Mouse (Mus musculus): Measurements from ENCODE around the gene Gm49355. TPM values are rescaled to one million over a fixed set of nuclear protein-coding genes. Genes with fewer than 3 reads are reported as not detected.

Gene Gm49355
- polyA plus RNA-seq, 1 experiment from 2014 or later: 0.05 TPM

DNA sequence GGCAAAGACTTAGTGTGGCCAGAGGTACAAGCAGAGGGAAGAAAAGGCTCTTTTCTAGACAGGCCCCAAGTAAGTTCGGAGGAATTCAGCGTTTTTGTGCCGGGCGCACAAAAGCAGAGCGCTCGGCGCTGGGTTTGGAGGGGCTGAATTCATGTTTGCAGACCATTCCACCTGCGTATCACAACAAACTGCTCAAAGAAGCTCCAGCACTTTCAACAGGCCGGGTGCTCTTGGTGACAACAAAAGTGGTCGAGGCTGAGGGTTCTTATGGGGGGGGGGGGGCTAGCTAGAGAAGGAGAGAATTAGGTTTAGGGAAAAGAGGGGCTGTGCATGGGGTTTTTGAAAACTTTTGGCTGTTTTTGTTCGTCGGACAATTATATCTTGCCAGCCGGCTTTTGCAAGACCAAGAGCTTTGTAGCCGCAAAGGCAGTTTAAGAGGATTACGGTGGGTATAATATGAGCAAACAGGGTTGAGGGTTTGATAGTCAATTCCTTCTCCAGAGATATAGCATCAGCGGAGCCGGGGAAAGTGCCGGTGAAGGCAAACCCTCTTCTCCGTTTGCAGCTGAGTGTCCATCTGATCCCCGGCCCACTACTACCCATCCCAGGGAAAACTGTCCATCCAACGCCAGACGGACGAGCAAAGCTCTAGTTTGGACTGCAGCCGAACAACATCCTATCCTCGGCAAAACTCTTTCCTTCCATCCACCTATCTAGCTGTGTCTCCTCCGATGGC lies 63.3 kb downstream of the Gm49355 start:
- Histone ChIP-seq H3K36me3 (ENCODE audit: control insufficient read depth, insufficient read depth) (no peaks in the 10 kb centered on the region), H3K9ac (ENCODE audit: low read depth, low read length) (no peak overlapping the region), H3K4me2 (ENCODE audit: low read depth, low read length) (no peak overlapping the region), H3K27ac (ENCODE audit: low read length) (no peak overlapping the region), H3K4me1 (ENCODE audit: control insufficient read depth, low read depth, low read length) (no peaks in the 10 kb centered on the region), H3K9me3 (replicated peaks; ENCODE audit: control insufficient read depth, low read length) (no peaks in the 10 kb centered on the region), H3K27me3 (ENCODE audit: control insufficient read depth, insufficient read depth, low read depth, low read length) (peaks cover 87% of the 10 kb centered on the region), H3K4me3 (ENCODE audit: low read depth, low read length) (no peak overlapping the region)
- 4% methylated on average over 26 of the region's 26 CpGs for WGBS (ENCODE audit: insufficient replicate concordance)
- ATAC-seq (ENCODE audit: low read depth): no peak

DNA sequence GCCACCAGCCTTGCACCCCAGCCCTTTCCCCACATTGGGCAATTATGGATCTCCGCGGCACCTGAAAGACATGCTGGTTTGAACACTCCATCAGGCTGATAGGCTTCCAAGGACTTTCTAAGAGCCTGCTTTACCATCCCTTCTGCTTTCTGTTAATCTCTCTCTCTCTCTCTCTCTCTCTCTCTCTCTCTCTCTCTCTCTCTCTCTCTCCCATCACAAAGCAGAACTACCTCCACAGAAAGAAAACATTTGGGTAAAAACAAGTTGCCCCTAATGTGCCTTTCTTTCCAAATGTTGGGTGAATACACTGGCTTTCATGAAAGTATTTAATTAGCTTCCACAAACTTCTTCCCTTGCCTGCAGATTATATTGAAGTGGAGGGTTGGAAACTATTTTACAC lies 64.3 kb downstream of the Gm49355 start, which contains the start of gene Fezf2:
Fezf2 (minus strand) TSS at position 101 of the 400 bp plus-strand sequence.
- no peak for ATAC-seq (ENCODE audit: low read depth)
- Histone ChIP-seq H3K27me3 (ENCODE audit: control insufficient read depth, insufficient read depth, low read depth, low read length) (peaks cover 77% of the 10 kb centered on the region), H3K4me3 (ENCODE audit: low read depth, low read length) (no peak within 1 kb of the TSS), H3K9me3 (replicated peaks; ENCODE audit: control insufficient read depth, low read length) (no peaks in the 10 kb centered on the region), H3K4me2 (ENCODE audit: low read depth, low read length) (no peak within 1 kb of the TSS), H3K9ac (ENCODE audit: low read depth, low read length) (no peak within 1 kb of the TSS), H3K27ac (ENCODE audit: low read length) (no peak within 1 kb of the TSS), H3K36me3 (ENCODE audit: control insufficient read depth, insufficient read depth) (no peaks in the 10 kb centered on the region), H3K4me1 (ENCODE audit: control insufficient read depth, low read depth, low read length) (no peaks in the 10 kb centered on the region)
- WGBS (ENCODE audit: insufficient replicate concordance): 3% methylated on average over 2 of the region's 2 CpGs

DNA sequence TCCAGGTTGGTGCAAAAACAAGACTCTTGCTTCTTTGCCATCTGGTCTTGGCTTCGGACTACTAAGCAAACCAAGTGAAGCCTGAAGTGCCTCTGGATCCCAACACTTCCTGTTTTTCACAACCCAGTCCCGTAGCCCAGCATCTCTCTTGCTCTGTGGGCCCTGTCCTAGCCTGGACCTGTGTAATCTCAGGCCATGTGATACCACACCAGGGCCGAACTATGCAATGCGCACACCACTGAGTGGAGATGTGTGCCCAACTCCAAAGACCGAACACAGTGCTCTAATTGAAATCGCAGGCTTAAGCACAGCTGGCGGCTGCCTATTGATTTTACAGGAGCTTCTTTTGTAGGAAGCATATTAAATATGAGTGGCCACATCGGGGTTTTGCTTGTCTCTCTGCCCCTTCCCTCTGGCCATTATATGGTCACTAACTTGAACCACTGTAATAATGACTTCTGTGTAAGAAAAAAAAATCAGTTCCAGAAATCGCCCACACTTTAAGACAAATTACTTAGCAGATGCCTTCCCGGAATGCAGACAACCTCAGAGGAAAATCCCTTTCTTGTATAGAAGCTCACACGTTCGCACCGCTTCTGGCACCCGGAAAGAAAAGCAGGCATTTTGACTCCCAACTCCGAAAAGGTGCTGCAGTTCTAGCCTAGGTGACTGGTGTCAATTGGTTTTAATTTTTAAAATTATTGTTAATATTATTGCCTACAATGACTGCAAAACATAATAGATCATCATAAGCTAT lies 65.7 kb downstream of the Gm49355 start:
- Histone ChIP-seq H3K27me3 (ENCODE audit: control insufficient read depth, insufficient read depth, low read depth, low read length) (peaks cover 63% of the 10 kb centered on the region), H3K9ac (ENCODE audit: low read depth, low read length) (no peak overlapping the region), H3K27ac (ENCODE audit: low read length) (no peak overlapping the region), H3K4me2 (ENCODE audit: low read depth, low read length) (no peak overlapping the region), H3K9me3 (replicated peaks; ENCODE audit: control insufficient read depth, low read length) (no peaks in the 10 kb centered on the region), H3K4me1 (ENCODE audit: control insufficient read depth, low read depth, low read length) (no peaks in the 10 kb centered on the region), H3K36me3 (ENCODE audit: control insufficient read depth, insufficient read depth) (no peaks in the 10 kb centered on the region), H3K4me3 (ENCODE audit: low read depth, low read length) (no peak overlapping the region)
- WGBS (ENCODE audit: insufficient replicate concordance): 6% methylated on average over 15 of the region's 15 CpGs
- no peak for ATAC-seq (ENCODE audit: low read depth)

DNA sequence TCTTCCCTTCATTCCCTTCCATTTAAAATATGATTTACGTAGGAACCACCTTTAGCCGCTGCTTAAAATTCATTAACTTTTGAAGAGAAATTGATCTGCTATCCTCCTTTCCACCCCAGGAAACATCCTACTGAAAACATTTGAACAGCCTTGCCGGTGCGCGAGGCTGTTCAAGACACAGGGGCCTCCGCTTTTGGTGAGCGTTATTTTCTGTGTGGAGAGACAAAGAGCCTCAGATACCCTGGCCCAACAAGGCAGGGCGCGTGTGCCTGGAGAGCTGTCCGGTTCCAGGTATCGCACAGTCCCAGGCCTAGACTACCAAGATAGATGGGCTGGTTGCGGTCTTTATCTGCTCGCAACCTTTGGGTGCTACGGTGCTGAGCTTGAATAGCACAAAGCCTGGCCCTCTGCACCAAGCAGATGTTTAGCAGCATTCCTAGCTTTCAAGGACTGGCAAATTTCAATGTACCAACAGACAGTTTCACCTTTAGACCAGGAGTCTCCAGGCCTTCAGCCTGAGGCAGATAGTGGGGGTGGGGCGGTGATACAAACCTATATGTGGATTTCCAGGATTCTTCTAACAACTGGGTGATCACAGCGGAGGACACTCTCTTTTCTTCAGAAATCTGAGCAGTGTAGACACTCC lies 66.6 kb downstream of the Gm49355 start:
- 9% methylated on average over 16 of the region's 16 CpGs for WGBS (ENCODE audit: insufficient replicate concordance)

More for the DNA sequence above, 66.6 kb downstream of the Gm49355 start:
- Histone ChIP-seq H3K9ac (ENCODE audit: low read depth, low read length) (no peak overlapping the region), H3K4me3 (ENCODE audit: low read depth, low read length) (no peak overlapping the region), H3K4me2 (ENCODE audit: low read depth, low read length) (no peak overlapping the region), H3K27ac (ENCODE audit: low read length) (no peak overlapping the region), H3K9me3 (replicated peaks; ENCODE audit: control insufficient read depth, low read length) (no peaks in the 10 kb centered on the region), H3K27me3 (ENCODE audit: control insufficient read depth, insufficient read depth, low read depth, low read length) (peaks cover 54% of the 10 kb centered on the region), H3K36me3 (ENCODE audit: control insufficient read depth, insufficient read depth) (no peaks in the 10 kb centered on the region), H3K4me1 (ENCODE audit: control insufficient read depth, low read depth, low read length) (no peaks in the 10 kb centered on the region)
- no peak for ATAC-seq (ENCODE audit: low read depth)

Other genes starting within 250 kb of the Gm49355 start
- 15.3 and 19.3 TPM in 2 replicates for gene 3830406C13Rik, start 197 bp downstream of the Gm49355 start, polyA plus RNA-seq (2015; fragmentation: Nextera tagmentation; extraction: Ambion mirVana)
- gene Fezf2, start 64.2 kb downstream of the Gm49355 start, polyA plus RNA-seq (2015; fragmentation: Nextera tagmentation; extraction: Ambion mirVana): not detected in 2 replicates

All from liver, embryonic 16.5 days (tissue).